Mouse (Mus musculus): ENCODE data around the gene Pole3. TPM values are rescaled to one million over a fixed set of nuclear protein-coding genes. Genes with fewer than 3 reads are reported as not detected.

Pole3 gene
- total RNA-seq, 1 experiment from 2014 or later: 49.0 TPM

DNA sequence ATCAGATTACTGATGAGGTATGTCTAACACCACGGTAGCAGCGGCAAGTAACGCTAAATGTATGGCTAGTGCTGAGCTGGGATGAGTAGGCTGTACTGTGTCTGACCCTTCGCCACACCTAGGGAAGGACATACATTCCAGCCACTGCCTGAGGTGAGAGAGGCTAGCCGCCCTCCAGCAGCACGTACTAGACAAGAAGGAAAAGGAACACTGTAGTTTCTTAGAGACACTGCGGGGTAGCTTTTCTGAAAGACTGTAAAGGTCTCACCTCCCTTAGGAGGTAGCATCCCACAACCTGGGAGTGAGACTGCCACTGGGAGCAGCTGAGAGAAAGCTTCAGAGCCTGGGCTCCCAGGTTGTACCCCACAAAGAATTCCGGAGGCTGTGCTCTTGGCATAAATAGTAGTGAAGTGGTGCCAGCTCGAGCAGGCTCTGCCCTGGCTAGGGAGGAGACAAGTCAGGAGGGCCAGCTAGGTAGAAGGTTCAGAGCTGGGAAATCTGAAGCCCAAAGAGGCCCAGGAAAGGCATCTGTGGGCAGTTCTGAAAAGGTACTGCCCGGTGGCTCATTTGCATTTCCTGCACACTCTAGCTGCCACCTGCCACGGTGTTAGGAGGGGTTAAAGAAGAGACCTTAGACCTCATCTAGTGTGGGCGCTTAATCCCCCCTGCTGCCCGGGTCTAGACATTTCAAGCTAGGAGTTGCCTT lies 6.3 kb downstream of the Pole3 start:
- no peak for DNase-seq

DNA sequence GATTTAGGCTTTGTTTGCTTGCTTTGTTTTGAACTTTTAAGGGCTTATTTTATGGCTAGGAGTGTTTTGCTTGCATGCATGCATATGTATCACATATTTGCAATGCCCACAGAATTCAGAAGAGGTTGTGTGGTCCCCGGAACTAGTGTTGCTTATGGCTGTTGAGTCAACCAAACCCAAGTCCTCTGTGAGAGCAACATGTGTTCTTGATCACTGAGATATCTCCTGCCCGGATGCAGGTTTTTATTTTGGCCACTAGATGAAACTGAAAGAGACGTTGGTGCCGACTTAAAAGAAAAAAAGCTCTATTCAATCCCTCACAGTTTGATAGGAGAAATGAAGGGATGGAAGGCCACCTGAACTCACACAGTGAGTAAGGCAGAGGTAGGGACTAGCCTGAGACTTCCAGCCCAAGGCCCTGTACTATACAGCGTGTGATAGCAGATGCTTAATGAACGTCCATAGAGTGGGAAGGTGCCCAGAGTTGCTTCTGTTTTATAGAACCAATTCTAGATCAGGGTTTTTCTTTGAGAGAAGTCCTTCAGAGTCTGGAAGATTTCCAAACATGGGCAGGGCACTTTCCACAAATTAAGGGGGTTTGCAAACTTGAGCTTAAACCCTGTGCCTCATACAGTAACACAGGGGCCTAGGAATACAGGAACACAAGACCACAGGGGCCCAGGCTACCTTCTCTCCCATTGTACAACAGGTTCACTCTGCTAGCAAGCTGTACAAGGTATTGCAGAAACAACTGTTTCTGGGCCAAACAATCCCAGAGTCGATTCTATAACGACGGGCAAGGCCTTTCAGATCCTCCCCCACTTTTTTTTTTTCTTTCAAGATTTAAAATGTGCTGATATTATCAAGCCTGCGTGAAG lies 7.1 kb downstream of the Pole3 start:
- no peak for DNase-seq

DNA sequence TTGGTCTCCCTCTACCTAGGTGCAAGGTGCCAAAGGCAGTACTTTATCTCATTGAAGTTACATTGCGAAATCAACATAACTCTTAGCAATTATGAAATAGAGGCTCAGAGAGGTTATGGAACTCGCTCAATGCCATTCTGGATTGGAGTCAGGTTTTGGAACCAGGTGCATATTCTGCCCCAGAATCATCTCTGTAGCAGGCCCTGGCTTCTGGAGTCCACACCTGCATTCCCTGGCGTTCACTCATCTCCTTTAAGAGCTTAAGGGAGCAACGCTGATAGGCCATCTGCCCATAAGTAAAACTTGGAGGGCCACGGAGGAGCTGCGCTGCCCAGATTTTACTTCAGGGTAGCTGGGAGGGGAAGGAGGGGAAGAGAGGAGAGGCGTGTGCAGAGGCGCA lies 7.8 kb downstream of the Pole3 start:
- DNase-seq: no peak

DNA sequence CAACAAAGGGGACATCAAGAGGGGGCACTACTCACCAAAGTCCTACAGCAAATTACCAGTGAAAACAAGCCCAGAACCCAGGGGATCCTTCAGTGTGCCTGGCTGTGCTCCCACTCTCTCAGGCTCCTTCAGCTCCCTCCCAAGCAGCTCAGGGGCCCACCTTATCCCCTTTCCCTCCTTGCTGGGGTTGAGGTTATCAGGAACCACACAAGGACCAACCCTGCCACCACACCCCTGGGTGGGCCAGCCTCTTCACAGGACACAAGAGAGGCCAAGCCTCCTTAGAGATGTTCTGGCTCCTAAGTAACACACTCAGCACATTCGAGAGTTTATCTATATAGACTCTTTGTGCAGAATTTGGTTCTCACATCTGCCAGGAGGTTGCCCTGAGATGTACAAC lies 8.3 kb downstream of the Pole3 start:
- no peak for DNase-seq

DNA sequence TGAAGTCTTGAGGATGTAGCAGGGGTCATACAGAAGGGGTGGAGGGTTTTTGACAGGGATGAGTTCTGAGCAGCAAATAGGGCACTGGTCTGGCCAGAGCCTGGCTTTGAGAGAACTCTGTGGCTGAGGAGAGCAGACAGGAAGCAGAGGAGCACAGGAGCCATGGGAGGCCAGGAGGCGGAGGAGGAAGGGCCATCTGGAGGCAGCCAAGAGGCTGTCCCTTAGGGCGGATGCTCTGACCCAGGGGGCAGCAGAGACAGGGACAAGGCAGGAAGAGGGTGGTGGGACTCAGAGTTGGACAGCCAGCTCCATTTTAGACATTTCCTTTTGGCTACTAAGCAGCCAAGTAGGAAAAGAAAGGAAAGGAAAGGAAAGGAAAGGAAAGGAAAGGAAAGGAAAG lies 8.8 kb downstream of the Pole3 start:
- DNase-seq: no peak

DNA sequence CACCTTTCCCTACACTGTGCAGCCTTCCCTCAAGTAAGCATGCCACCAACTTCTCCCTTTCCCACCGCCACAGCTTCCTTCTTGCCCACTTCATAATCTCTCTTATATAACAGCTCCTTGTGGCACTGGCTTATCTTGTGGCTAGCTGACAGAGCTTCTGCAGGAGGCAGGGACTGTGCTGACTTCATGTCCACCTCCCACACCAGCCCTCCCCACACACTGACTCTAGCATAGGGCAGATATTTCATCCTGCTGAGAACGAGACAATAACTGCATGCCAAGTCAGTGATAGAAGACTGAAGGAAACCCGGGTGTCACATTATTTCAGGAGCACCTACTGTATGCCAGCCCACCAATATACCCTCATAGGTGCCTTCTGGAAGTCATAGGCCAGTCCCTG lies 9.4 kb downstream of the Pole3 start:
- no peak for DNase-seq

DNA sequence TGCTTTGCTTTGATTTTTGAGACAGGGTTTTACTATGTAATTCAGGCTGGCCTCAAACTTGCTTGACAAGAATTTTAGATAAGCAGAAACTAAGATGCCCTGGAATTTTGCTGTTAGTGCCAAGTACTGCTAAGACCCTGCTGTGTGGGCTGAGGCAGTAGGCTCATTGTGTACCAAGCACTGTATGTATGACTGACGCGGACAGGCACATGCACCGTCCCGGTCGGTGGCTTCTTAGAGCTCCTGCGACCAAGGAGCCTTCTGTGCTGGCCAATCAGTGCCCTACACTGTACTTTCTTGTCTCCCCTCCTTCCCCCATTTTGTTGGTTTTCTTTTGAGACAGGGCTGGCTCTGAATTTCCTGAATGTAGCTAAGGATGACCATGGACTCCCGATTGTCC lies 9.9 kb downstream of the Pole3 start:
- DNase-seq: no peak

DNA sequence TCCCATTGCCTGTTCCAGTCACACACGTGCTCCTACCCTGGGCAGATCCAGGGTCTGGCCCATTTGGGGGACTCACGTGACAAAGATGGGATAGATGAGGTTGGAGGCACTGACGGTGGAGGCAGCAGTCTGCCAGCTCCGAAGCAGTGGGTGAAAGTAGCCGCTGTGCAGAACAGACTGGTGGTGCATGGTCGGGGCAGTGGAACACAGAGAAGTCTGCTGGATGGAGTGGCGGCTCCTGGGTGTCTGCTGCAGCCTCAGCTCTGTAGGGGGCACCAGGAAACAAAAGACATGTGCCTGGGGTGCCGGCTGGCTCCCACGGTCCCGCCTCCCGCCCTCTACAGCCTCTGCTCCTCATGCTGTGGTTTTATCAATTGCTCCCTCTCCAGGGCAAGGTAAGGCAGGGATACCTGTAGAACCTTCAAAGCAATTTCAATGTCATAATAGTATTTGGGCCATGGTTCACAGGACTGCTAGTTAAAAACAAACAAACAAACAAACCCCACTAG lies 10.8 kb downstream of the Pole3 start:
- DNase-seq: no peak

DNA sequence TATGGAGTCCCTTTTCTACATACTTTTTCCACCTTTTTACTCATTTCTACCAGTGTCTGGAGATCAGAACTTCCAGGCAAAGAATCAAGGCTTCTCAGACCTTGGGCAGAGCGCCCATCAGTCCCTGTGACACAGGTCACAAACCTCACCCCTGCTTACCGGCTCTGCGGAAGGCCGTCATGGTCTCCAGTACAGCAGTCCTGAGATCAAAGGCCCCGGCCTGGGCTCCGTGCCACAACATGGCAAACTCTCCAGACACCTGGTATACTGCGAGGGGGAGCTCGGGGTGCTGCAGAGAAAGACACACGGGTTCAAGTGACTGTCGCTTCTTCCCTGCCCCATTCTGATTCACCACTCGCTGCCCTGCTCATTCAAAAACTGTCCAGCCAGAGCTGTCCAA lies 14.9 kb downstream of the Pole3 start:
- DNase-seq: peak; percentile 89

DNA sequence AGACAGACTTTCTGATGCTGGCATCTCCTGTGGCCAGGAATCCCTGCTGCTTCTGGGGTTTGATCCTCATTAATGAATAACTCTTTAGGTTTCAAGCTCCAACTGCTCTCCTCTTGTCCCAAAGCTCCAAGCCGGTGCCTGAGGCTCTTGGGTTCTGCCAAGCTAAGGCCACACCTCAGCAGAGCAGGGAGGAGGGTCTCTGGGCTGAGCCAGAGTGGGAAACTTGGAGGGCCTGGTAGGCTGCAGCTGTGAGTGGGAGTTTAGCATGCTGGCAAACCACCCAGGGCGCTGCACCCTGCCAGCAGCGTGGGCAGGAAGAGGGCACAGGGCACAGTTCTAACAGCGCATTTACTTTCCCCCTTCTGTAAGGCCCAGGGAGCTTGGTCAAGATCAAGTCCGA lies 16.0 kb downstream of the Pole3 start:
- DNase-seq: no peak

DNA sequence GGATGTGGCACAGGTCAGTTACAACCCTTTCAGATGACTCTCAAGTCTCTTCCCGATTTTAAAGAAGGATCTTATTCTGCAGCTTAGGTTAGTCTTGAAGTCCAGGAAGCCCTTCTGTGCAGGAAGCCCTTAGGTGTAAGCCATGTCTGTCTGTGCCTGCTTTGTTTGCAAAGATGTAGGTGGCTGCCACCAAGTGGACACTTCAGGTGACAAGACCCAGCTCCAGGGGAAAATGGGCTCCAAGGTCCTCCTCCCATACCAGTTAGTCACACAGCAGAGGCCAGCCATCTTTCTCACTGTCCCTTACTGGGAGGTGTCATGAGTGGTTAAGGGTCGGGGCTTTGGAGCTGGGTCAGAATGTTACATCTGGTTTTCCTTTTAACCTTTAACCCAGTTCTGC lies 18.1 kb downstream of the Pole3 start:
- no peak for DNase-seq

DNA sequence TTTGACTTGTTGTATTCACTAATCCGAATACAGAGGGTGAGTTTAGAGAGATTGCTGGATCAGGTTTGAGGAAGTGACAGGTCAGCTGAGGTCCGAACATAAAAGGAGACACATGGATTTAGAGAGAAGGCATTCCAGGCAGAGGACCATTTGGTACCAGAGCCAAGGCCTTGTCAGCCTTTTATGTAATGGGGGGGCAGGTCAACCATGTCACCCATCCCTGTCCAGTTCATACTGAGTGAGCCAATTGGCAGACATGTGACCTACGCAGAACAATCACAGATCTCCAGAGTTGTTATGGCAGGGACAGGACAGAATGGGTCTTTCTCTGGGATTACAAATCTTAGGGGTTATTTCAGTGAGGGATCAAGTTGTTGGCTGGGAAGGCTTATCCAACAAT lies 18.9 kb downstream of the Pole3 start:
- DNase-seq: no peak

DNA sequence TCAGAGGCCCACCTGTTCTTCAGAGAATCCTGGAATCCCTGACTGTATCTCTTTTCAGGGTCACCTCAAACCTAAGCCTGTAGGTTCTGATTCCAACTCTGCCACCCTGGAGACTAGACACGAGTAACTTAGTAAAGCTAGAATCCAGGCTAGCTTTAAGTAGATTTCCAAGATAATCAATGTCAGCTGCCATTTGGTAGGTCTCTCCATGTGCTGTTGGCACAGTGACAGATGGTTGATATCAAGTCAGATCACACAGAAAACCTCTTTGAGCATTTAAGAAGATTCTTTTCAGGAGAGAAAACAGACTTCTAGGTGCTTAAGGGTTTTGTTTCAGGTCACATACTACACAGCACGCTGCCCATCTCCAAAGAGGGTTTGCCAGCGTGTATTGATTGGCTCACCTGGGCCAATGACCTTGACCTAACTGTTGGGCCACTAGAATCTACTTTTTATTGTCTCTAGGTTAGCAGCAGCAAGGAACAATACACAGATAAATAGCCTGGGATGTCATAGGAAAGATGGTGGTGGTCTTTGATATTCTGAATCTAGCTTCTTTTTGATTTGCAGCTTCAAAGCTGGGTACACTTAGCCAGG lies 21.4 kb downstream of the Pole3 start, which contains the start of gene Hdhd3:
TSS of gene Hdhd3 (minus strand) at position 94 of the 597 bp plus-strand sequence.
- no peak for DNase-seq

DNA sequence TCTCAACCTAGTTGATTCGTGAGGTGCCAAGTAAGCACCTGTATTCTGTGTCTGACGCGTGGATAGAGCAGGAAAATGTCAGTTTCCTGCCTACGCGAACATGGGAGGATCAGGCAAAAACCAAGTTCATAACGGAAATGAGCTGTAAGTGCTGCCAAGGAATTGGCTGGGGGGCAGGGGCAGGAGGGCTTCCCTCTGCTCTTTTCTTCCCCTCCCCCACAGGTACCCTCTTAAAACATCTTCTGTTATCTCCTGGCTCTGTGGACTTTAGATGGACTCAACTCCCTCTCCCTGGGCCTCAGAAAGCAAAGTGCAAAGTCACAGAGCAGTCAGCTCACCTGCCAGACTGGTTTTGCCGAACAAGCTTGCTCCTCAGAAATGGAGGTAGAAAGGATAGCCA lies 21.9 kb downstream of the Pole3 start:
- no peak for DNase-seq

DNA sequence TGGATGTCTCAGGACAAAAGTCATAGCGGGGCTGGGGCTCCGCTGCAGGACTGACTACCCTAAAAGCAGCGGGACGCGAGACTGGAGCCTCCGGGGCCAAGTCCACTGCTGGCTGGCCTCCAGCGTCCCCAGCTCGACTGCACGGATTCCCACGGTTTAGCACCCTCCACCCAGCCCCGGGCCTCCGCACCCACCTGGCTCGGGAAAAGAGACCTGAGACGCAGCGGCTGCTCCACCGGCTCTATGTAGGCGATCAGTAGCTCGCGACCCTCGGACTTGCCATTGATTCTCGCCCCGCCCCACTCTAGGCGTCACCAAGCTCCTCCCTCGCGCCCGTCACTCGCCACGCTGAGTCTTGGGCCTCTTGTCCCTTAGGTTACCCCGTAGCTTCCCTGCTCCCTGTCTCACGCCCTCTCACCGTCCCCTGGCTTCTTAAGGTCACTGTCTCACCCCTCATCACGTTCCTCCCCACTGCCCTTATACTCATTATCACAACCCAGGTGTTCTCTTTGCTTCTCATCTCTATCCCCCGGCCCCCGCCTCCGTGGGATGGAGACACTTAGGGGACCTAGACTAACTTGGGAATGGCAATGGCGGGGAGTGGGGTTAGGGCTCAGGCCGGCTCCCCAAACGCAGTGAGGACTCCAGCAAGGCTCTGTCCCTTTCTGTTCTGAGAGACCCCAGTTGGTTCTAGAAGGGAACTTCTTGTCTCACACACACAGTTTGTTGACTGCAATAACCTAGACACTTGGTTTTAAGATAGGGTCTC lies 22.7 kb downstream of the Pole3 start:
- DNase-seq: peak; percentile 89

DNA sequence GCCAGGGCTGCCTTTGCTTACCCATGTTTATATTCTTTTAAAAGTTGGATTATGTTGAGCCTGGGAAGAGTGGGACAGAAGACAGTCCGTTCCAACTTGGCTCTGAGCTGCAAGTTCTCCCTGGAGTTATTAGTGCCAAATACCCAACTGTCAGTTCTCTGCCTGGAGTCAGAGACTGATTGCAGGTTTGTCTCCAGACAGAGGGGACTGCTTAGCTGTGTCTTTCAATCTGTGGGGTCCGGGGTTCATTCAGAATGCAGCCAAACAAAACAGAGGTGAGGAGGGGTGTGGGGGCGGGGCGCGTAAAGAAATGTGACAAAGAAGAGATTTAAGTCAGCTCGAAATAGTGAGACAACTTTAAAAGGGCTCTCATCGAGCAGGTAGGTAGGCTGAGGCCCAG lies 23.3 kb downstream of the Pole3 start:
- no peak for DNase-seq

DNA sequence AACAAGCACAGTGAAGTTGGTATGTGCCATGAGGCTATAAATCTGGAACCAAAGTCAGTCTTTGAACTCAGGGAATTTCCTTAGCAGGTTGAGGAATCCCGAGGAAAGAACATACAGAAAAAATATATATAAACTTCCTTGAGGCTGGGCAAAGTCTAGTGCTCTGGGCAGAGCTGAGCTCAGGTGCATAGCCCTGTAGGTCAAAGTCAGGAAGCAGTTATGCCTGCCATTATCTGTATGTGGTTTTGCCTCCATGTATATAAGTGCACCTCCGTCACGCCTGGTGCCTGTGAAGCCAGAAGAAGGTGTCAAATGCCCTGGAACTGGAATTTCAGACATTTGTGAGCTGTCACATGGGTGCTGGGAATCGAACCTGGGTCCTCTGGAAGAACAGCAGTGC lies 24.1 kb downstream of the Pole3 start:
- DNase-seq: no peak

DNA sequence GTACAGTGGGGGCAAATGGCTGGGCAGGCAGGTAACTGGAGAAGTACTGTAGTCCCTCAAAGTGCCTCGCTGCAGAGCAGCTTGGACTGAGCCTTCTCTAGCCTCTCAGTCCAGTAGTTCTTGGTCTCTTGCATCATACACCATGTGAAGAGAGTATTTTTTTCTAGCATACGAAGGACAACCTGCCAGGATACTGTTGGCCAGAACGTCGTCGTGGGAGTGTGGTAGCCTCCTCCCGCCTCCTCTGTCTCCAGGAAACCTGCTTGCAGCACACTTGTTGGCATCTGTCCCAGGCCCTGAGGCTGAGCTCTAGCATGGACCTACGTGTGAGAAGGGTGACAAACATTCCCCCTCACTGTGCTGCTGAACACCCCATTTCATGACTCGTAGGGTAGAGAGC lies 28.1 kb downstream of the Pole3 start:
- DNase-seq: peak; percentile 67

DNA sequence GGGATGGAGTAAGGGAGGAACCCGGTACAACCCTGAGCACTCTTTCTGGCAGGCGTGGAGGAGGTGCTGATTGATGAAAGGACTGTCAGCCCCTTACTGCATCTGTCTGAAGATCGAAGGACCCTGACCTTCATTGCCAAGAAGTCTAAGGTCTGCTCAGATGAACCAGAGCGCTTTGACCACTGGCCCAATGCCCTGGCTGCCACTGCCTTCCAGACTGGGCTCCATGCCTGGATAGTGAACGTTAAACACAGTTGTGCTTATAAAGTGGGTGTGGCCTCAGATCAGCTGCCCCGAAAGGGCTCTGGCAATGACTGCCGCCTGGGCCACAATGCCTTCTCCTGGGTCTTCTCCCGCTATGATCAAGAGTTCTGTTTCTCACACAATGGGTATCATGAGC lies 28.9 kb downstream of the Pole3 start:
- DNase-seq: no peak

DNA sequence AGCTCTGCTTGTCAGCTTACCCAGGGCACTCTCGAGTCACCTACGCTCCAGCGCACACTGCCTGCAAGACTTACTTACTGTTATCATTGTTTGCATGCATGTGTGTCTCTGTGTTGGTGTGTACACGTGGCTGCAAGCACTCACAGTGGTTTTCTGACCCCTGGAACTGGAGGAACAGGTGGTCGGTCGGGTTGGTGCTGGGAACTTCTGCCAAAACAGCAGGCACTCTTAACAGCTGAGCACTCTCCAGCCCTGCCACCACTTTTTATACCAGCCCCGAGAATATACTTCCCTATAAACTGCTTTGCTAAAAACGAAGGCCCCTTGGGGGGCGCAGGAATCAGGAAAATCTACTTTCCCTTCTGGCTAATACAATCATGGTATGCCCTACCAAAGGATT lies 30.6 kb downstream of the Pole3 start:
- no peak for DNase-seq

DNA sequence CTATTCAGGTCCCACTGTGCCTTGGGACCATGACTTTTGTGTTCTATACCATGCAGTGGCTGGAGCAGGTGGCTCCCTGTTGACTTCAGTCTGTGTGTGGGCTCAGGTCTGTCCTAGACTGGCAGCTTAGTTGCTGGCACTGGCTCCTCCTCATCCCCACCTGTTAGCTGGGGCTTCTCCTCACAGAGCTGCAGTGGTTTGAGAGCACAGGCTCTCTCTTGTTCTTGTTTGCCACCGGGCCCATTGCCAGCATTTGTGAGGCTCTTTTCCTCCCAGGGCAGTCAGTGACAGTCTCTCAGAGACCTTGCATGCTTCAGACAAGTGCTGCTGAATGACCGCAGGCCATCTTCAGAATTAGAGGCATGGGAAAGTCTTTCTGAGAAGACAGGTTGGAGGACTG lies 32.2 kb downstream of the Pole3 start:
- no peak for DNase-seq

DNA sequence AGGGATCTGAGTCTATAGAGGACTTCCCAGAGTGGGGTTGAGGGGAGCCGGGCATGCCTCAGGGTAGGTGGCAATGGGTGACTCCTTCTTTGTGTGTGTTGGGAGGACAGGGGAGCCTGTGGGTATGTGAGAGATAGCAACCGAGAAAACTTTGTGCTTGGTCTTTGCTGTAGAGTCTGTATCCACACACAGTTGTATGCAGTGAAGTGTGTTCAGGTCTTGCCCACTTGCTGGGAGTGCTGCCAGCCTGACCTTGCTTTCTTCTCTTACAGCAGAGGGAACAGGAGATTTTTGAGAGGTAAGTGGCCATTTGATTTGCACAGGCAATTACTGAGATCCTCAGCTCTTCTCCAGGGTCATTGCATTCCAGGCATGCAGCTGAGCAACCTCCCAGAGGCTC lies 37.0 kb downstream of the Pole3 start:
- no peak for DNase-seq
